Mouse (Mus musculus): ENCODE measurements at regions not wholly inside any gene's neighbourhood (a gene's known extent, or its start where the extent isn't known, plus 50 kb on each side); places are given as distances from the start of the nearest gene placed in this dataset.
"Not testable (repeated sequence)": the region's sequence is repeated elsewhere in the genome, so short reads cannot be mapped to it uniquely, and the experiment has no call there.

GRCm38 (mm10) chr16:86838457-86839337 lies 515.3 kb upstream of the N6amt1 start:
- WGBS = 8% methylated on average over 6 of the region's 6 CpGs
- H3K4me1 ChIP-seq = peaks cover 30% of the 10 kb centered on the region
- no peak overlapping the region for H3K9ac ChIP-seq
- no peaks in the 10 kb centered on the region for H3K36me3 ChIP-seq
- H3K9me3 ChIP-seq = no peaks in the 10 kb centered on the region
- peak overlapping the region; percentile 92 for H3K27ac ChIP-seq (replicated peaks)
- H3K4me3 ChIP-seq = no peak overlapping the region
- H3K27me3 ChIP-seq (replicated peaks) = no peaks in the 10 kb centered on the region
- ATAC-seq (ENCODE audit: extremely low read depth, insufficient number of reproducible peaks, low FRiP score, low TSS enrichment) = no peak; the same call in 1 of the 2 replicates
- H3K4me2 ChIP-seq = peak overlapping the region; percentile 24; the same call in 1 of the 2 replicates

- H3K9ac ChIP-seq = no peak overlapping the region
- ATAC-seq (ENCODE audit: extremely low read depth, insufficient number of reproducible peaks, low FRiP score, low TSS enrichment) = no peak
- no peaks in the 10 kb centered on the region for H3K27me3 ChIP-seq (replicated peaks)
- no peaks in the 10 kb centered on the region for H3K9me3 ChIP-seq
- peaks cover 18% of the 10 kb centered on the region for H3K4me1 ChIP-seq
- no peak overlapping the region for H3K4me2 ChIP-seq
- peak overlapping the region; percentile 28; the same call in 1 of the 2 replicates for H3K27ac ChIP-seq (replicated peaks)
- no peak overlapping the region for H3K4me3 ChIP-seq
- WGBS = 19% methylated on average over 1 of the region's 1 CpGs
- no peaks in the 10 kb centered on the region for H3K36me3 ChIP-seq
Measured at GRCm38 (mm10) chr16:86827645-86828044, 526.3 kb upstream of the N6amt1 start.

GRCm38 (mm10) chr16:86826641-86827040 lies 527.3 kb upstream of the N6amt1 start:
- no peak for ATAC-seq (ENCODE audit: extremely low read depth, insufficient number of reproducible peaks, low FRiP score, low TSS enrichment)
- Histone ChIP-seq H3K4me1 (peaks cover 18% of the 10 kb centered on the region), H3K9me3 (no peaks in the 10 kb centered on the region), H3K36me3 (no peaks in the 10 kb centered on the region), H3K9ac (no peak overlapping the region), H3K27ac (replicated peaks) (peak overlapping the region; percentile 40), H3K27me3 (replicated peaks) (no peaks in the 10 kb centered on the region), H3K4me2 (no peak overlapping the region), H3K4me3 (no peak overlapping the region)
- 76% methylated on average over 4 of the region's 4 CpGs for WGBS

- no peaks in the 10 kb centered on the region for H3K9me3 ChIP-seq
- H3K27me3 ChIP-seq (replicated peaks) = no peaks in the 10 kb centered on the region
- WGBS = 62% methylated on average over 1 of the region's 1 CpGs
- H3K4me3 ChIP-seq = no peak overlapping the region
- no peaks in the 10 kb centered on the region for H3K36me3 ChIP-seq
- H3K9ac ChIP-seq = no peak overlapping the region
- ATAC-seq (ENCODE audit: extremely low read depth, insufficient number of reproducible peaks, low FRiP score, low TSS enrichment) = no peak
- peaks cover 33% of the 10 kb centered on the region for H3K4me1 ChIP-seq
- H3K27ac ChIP-seq (replicated peaks) = no peak overlapping the region; the same call in 1 of the 2 replicates
- H3K4me2 ChIP-seq = no peak overlapping the region
Measured at GRCm38 (mm10) chr16:86823496-86823895, 530.5 kb upstream of the N6amt1 start.

- H3K36me3 ChIP-seq = no peaks in the 10 kb centered on the region
- H3K27ac ChIP-seq (replicated peaks) = no peak overlapping the region
- 70% methylated on average over 2 of the region's 2 CpGs for WGBS
- H3K9me3 ChIP-seq = no peaks in the 10 kb centered on the region
- ATAC-seq (ENCODE audit: extremely low read depth, insufficient number of reproducible peaks, low FRiP score, low TSS enrichment) = no peak
- no peak overlapping the region for H3K9ac ChIP-seq
- no peaks in the 10 kb centered on the region for H3K27me3 ChIP-seq (replicated peaks)
- H3K4me2 ChIP-seq = no peak overlapping the region
- H3K4me3 ChIP-seq = no peak overlapping the region
- H3K4me1 ChIP-seq = peaks cover 38% of the 10 kb centered on the region
Measured at GRCm38 (mm10) chr16:86821586-86821985, 532.4 kb upstream of the N6amt1 start.

GRCm38 (mm10) chr16:86818639-86819038 lies 535.3 kb upstream of the N6amt1 start:
- Histone ChIP-seq H3K4me1 (peaks cover 38% of the 10 kb centered on the region), H3K27ac (replicated peaks) (peak overlapping the region; percentile 28; the same call in 1 of the 2 replicates)
- not testable (repeated sequence) for H3K4me2 ChIP-seq; H3K36me3 ChIP-seq; ATAC-seq (ENCODE audit: extremely low read depth, insufficient number of reproducible peaks, low FRiP score, low TSS enrichment); H3K4me3 ChIP-seq; H3K9ac ChIP-seq; H3K9me3 ChIP-seq; H3K27me3 ChIP-seq (replicated peaks)
- WGBS = 38% methylated on average over 1 of the region's 1 CpGs

- Histone ChIP-seq H3K9me3 (no peaks in the 10 kb centered on the region), H3K4me1 (peaks cover 38% of the 10 kb centered on the region), H3K9ac (0 out of 2 replicates have a peak overlapping the region, but pooled peaks have one; percentile 21), H3K36me3 (no peaks in the 10 kb centered on the region), H3K4me2 (peak overlapping the region; percentile 30; the same call in 1 of the 2 replicates), H3K27me3 (replicated peaks) (no peaks in the 10 kb centered on the region), H3K27ac (replicated peaks) (peak overlapping the region; percentile 70), H3K4me3 (no peak overlapping the region)
- ATAC-seq (ENCODE audit: extremely low read depth, insufficient number of reproducible peaks, low FRiP score, low TSS enrichment) = no peak
- WGBS = 25% methylated on average over 8 of the region's 8 CpGs
Measured at GRCm38 (mm10) chr16:86816763-86817593, 537.0 kb upstream of the N6amt1 start.

GRCm38 (mm10) chr16:86816006-86816405 lies 538.0 kb upstream of the N6amt1 start:
- Histone ChIP-seq H3K36me3 (no peaks in the 10 kb centered on the region), H3K4me2 (no peak overlapping the region), H3K27ac (replicated peaks) (no peak overlapping the region), H3K4me1 (peaks cover 38% of the 10 kb centered on the region), H3K9ac (no peak overlapping the region), H3K27me3 (replicated peaks) (no peaks in the 10 kb centered on the region), H3K9me3 (no peaks in the 10 kb centered on the region), H3K4me3 (no peak overlapping the region)
- 84% methylated on average over 2 of the region's 2 CpGs for WGBS
- ATAC-seq (ENCODE audit: extremely low read depth, insufficient number of reproducible peaks, low FRiP score, low TSS enrichment) = no peak

GRCm38 (mm10) chr16:86812692-86813091 lies 541.3 kb upstream of the N6amt1 start:
- H3K27me3 ChIP-seq (replicated peaks) = no peaks in the 10 kb centered on the region
- no peak overlapping the region for H3K9ac ChIP-seq
- H3K4me3 ChIP-seq = no peak overlapping the region
- H3K4me1 ChIP-seq = peaks cover 17% of the 10 kb centered on the region
- H3K4me2 ChIP-seq = no peak overlapping the region
- WGBS = 58% methylated on average over 5 of the region's 5 CpGs
- H3K9me3 ChIP-seq = no peaks in the 10 kb centered on the region
- no peak for ATAC-seq (ENCODE audit: extremely low read depth, insufficient number of reproducible peaks, low FRiP score, low TSS enrichment)
- H3K27ac ChIP-seq (replicated peaks) = no peak overlapping the region
- H3K36me3 ChIP-seq = no peaks in the 10 kb centered on the region

GRCm38 (mm10) chr16:86808644-86809324 lies 545.2 kb upstream of the N6amt1 start:
- no peak for ATAC-seq (ENCODE audit: extremely low read depth, insufficient number of reproducible peaks, low FRiP score, low TSS enrichment)
- 74% methylated on average over 5 of the region's 5 CpGs for WGBS
- no peaks in the 10 kb centered on the region for H3K36me3 ChIP-seq
- no peak overlapping the region for H3K4me2 ChIP-seq
- H3K4me3 ChIP-seq = no peak overlapping the region
- no peak overlapping the region for H3K9ac ChIP-seq
- H3K4me1 ChIP-seq = peaks cover 3% of the 10 kb centered on the region; the same call in 1 of the 2 replicates
- H3K9me3 ChIP-seq = no peaks in the 10 kb centered on the region
- no peak overlapping the region for H3K27ac ChIP-seq (replicated peaks)
- H3K27me3 ChIP-seq (replicated peaks) = no peaks in the 10 kb centered on the region

GRCm38 (mm10) chr16:86806374-86806773 lies 547.6 kb upstream of the N6amt1 start:
- 74% methylated on average over 2 of the region's 2 CpGs for WGBS
- no peaks in the 10 kb centered on the region for H3K9me3 ChIP-seq
- no peak overlapping the region for H3K4me2 ChIP-seq
- no peak overlapping the region for H3K9ac ChIP-seq
- no peak for ATAC-seq (ENCODE audit: extremely low read depth, insufficient number of reproducible peaks, low FRiP score, low TSS enrichment)
- no peaks in the 10 kb centered on the region for H3K36me3 ChIP-seq
- no peak overlapping the region for H3K27ac ChIP-seq (replicated peaks)
- H3K4me3 ChIP-seq = no peak overlapping the region
- no peaks in the 10 kb centered on the region for H3K27me3 ChIP-seq (replicated peaks)
- H3K4me1 ChIP-seq = no peaks in the 10 kb centered on the region

All from heart, embryonic 13.5 days (tissue).